9 mouse cellular contexts compared by ENCODE assay signal in the genomic region with DNA sequence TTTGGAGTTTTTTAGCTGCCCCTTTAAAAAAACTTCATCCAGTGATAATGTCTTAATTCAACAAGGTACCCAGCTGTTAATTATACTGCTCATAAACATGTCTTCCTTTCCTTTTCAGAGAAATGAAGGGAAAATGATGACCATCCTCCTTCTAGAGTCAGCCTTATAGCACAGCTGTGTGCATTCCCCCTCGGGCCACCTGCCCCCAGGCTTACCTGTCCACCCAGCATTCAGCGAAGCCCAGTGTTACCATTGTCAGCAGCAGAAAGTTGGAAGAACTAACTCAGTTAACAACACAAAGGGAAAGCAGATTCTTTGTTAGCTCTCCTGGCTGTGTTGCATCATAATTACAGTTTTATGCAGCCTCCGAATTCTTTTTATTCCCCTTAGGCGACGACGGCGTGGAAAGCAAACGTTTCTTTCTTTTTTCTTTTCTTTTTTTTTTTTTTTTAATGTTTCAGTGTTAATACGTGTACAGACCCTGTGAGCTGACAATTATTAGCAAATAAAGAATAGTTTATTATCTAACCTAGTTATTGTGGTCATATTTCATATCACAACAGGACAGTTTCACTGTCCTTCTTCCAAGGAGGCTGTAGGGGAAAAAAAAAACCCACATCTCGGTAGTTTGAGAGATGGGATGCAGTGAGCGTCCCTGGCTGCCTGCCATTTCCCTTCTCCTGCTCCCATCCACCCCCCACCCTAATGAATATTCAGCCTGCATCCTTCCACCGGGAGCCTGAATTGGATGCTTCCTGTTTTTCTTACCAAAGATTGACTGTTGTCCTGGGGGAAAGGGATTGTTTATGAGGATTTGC.
DNase-seq lines count a peak whose midpoint lies in the region; ATAC-seq and TF ChIP-seq lines count a peak whose summit lies in the region.
"Had no signal": no experiment of that assay in that cellular context is flagged by ENCODE, and none has a peak within 500 bp of the region (broad histone marks: within the 10 kb centered on the region; RNA-seq: fewer than 3 reads in every experiment).

No protein-coding gene starts in this region.

- no peak for TF ChIP-seq POLR2A in limb, embryonic 14.5 days (IDR thresholded peaks at IDR 0.05; ENCODE audit: borderline replicate concordance, extremely low read depth, insufficient read depth, insufficient read length)
- TF ChIP-seq POLR2A in brain, embryonic 14.5 days (IDR thresholded peaks at IDR 0.05; ENCODE audit: borderline replicate concordance, extremely low read depth, insufficient read depth, insufficient read length, poor library complexity, severe bottlenecking): no peak

- H3K36me3 ChIP-seq in limb, embryonic 14.5 days (ENCODE audit: control insufficient read depth, insufficient read depth, low read length): no peaks in the 10 kb centered on the region
- no peaks in the 10 kb centered on the region for H3K36me3 ChIP-seq in limb, embryonic 10.5 days
- H3K36me3 ChIP-seq: heart, embryonic 13.5 days had no signal

- H3K27ac ChIP-seq in limb, embryonic 14.5 days (replicated peaks; ENCODE audit: low read depth, low read length): no peak overlapping the region
- H3K27ac ChIP-seq in limb, embryonic 10.5 days: no peak overlapping the region
- H3K27ac ChIP-seq: heart, embryonic 13.5 days had no signal

- WGBS in limb, embryonic 14.5 days: 18% methylated on average over 12 of the region's 12 CpGs
- WGBS in limb, embryonic 10.5 days: 42% methylated on average over 12 of the region's 12 CpGs

- H3K9ac ChIP-seq in limb, embryonic 14.5 days (ENCODE audit: low read depth, low read length, severe bottlenecking): no peak overlapping the region
- H3K9ac ChIP-seq: heart, embryonic 13.5 days had no signal

- H3K4me2 ChIP-seq in limb, embryonic 14.5 days (replicated peaks; ENCODE audit: low read depth, low read length, severe bottlenecking): no peak overlapping the region
- H3K4me2 ChIP-seq: heart, embryonic 13.5 days had no signal

- no peaks in the 10 kb centered on the region for H3K9me3 ChIP-seq in limb, embryonic 14.5 days (ENCODE audit: control insufficient read depth, low read length)
- no peaks in the 10 kb centered on the region for H3K9me3 ChIP-seq in limb, embryonic 10.5 days (replicated peaks)

- H3K4me1 ChIP-seq in limb, embryonic 14.5 days (ENCODE audit: control insufficient read depth, insufficient read depth, low read length): peaks cover 6% of the 10 kb centered on the region; the same call in 1 of the 2 replicates
- 0 out of 2 replicates have a peak, but pooled peaks cover 3% of the 10 kb centered on the region for H3K4me1 ChIP-seq in limb, embryonic 10.5 days

- no peak for TF ChIP-seq CTCF in brain, embryonic 14.5 days (IDR thresholded peaks at IDR 0.05; ENCODE audit: borderline replicate concordance, extremely low read depth, insufficient read depth, insufficient read length)

- H3K4me3 ChIP-seq in limb, embryonic 14.5 days (replicated peaks; ENCODE audit: low read length): no peak overlapping the region
- no peak overlapping the region for H3K4me3 ChIP-seq in limb, embryonic 10.5 days
- H3K4me3 ChIP-seq: heart, embryonic 13.5 days had no signal

- H3K27me3 ChIP-seq in limb, embryonic 14.5 days (ENCODE audit: control insufficient read depth, insufficient read depth, low read length): no peaks in the 10 kb centered on the region
- no peaks in the 10 kb centered on the region for H3K27me3 ChIP-seq in limb, embryonic 10.5 days (ENCODE audit: low read depth, poor library complexity, severe bottlenecking)
- H3K27me3 ChIP-seq: heart, embryonic 13.5 days had no signal

- no peak; the same call in 1 of the 2 replicates for ATAC-seq in limb, embryonic 14.5 days (ENCODE audit: low FRiP score, low read depth)
- no peak for ATAC-seq in inflammation-experienced regulatory T-cells, adult 6 months

- peak; percentile 78 for DNase-seq in limb, embryonic 14.5 days (ENCODE audit: low spot score)
- DNase-seq in limb, embryonic 10.5 days (ENCODE audit: low spot score): no peak
- peak; percentile 94 for DNase-seq in brain, embryonic 14.5 days (ENCODE audit: low read depth)
- peak; percentile 74 to 88 for DNase-seq in heart, adult 9 months (ENCODE audit: low spot score in 2 of 2)
- DNase-seq in kidney, postnatal 25 days: peak; percentile 85
- DNase-seq in urinary bladder, postnatal 10 days (ENCODE audit: low spot score): no peak
- DNase-seq in layer of hippocampus, adult 11-12 months (ENCODE audit: low spot score): no peak

Comparison
In these comparisons a context has a peak if more than half of its experiments do, and no peak if none do; other contexts are left out.
1. DNase-seq: peak in limb, embryonic 14.5 days (single experiment), brain, embryonic 14.5 days (single experiment), heart, adult 9 months (2 of 2) and kidney, postnatal 25 days (2 of 2); none in limb, embryonic 10.5 days (single experiment), urinary bladder, postnatal 10 days (single experiment) and layer of hippocampus, adult 11-12 months (single experiment).